Mouse (Mus musculus) adrenal gland, adult 8-10 months (tissue): ENCODE results near the gene Zbtb38. TPM values are rescaled to one million over a fixed set of nuclear protein-coding genes. Genes with fewer than 3 reads are reported as not detected.

Experiments
- DNase-seq: peaks from one replicate; pipeline ENCODE4 v3.0.0; 2022
- total RNA-seq, 4 experiments: library from RNA; stranded (reverse); gene quantifications; 2 replicates each; pipeline ENCODE4 v1.2.4; 2022

The Zbtb38 gene
- 10 to 100 TPM; 55.4 to 88.4 (median 70.5) TPM for total RNA-seq

DNA sequence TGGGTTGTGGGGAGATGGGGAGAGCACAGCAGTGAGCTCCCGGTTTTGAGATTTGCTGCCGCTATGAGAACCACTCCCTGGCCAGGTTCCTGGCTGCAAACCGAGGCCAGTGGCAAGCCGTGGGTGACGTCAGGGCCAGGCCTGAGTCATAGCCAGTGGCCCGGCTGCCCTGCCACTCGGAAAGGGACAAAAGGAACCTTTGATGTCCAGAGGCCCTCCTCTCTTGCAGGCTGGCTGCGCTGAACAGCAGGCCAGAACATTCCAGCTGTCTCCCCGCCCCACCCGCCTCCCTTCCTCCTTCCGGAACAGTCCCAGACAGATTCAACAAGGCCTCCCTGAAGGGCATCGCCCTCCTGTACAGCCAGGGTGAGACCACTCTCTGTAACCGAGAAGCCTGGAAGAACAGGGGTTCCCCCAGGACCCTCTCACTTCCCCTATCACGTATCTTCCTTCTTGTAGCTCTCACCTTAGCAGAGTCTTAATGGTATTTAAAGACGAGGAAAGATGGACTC, at the start of gene Zbtb38:
TSS of gene Zbtb38 (minus strand) at position 229 of the 512 bp plus-strand sequence.
- peak; percentile 95 for DNase-seq

GRCm38 (mm10) chr9:96800131-96800825, 47.6 kb upstream of the Zbtb38 start:
- no peak for DNase-seq

DNA sequence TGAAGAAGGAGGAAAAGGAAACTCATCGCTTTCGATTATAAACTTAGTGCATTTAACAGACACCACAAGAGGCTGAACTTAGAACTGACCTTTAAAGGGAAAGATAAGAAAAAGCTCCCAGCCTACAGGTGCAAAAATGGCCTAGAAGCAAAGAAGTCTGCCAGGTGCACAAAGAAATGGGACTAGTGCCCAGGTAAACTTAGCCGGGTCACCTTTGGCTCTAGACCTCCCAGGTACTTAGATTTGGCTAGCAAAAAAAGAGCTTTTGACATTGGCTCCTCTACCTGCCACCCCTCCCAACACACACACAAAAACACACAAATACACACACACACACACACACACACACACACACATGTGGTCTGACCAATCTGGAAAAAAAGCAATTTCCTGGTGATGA, 44.7 kb upstream of the Zbtb38 start:
- no peak for DNase-seq

- DNase-seq, result no peak
Observed at GRCm38 (mm10) chr9:96795399-96795928, 42.8 kb upstream of the Zbtb38 start.

DNA sequence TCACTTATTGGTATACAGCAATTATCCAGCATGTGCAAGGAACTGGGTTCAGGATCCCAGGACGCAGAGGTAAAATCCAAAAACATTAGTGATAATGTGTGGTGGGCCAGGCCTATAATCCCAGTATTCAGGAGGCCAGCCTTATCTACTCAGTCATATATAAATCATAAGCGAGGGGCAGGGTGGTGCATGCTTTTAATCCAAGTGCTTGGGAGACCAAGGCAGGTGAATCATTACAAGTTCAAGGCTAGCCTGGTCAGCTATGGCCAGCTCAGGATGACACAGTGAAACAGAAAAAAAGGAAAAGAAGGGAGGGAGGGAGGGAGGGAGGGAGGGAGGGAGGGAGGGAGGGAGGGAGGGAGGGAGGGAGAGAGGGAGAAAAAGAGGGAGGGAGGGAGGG, 42.0 kb upstream of the Zbtb38 start:
- peak; percentile 54 for DNase-seq

GRCm38 (mm10) chr9:96792543-96792942, 39.9 kb upstream of the Zbtb38 start:
- DNase-seq, result no peak

DNA sequence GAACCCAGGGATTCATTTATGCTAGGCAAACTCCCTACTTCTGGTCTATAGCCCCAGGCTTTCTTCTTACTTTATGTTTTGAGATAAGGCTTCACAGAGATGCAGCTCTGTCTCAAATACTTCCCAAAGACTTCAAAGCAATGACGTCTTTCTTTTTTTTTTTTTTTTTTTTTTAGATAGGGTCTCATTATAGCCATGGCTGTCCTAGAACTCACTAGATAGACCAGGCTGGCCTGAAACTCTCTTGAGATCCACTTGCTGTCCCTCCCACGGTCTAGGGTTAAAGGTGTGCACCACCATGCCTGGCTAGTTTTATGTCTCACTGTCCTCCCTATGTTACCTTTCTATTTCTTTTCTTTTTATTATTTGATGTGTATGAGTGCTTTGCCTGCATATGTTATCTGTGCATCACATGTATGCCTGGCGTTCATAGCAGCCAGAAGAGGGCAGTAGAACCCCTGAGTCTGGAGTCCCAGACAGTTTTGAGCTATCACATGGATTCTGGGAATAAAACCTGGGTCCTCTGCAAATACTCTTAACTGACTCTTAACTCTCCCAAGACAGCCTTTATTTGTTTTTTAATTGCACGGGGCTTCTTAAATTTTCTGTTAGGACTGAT, 37.9 kb upstream of the Zbtb38 start:
- DNase-seq, result no peak

DNA sequence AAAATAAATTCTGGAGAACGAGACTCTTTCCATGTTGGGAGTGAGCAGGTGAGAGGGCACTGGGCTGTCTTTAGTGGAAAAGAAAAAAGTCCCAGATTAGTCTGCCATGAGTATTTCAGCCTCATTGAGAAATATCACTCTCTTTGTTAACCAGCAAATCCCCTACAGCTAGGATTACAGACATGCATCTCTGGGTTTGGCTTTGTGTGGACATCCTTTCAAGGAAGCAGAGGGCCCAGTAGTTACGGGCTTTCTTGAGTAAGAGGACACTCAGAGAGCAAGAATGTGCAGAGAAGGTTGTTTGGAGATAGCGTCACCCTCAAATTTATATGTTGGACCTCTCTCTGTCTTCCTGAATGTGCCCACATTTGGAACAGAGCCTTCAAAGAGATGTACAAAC, 37.3 kb upstream of the Zbtb38 start:
- DNase-seq, result no peak

DNA sequence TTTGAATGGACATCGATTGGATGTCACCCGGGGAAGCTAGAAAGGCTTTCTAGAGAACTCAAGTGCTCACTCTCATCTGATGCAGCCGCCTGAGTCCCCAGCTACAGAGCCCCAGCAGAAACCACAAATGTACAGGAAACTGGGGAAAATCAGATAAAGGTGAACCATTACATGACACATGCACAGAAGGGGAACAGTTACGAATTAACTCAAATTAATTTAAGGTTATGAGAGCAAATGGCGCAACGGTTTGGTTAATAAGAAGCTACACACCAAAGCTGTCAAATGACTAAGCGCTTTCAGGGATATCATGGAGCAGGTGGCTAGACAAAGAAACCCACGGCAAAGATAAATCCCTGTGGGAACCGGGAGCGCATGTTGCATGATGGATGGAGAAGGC, 35.2 kb upstream of the Zbtb38 start:
- no peak for DNase-seq

DNA sequence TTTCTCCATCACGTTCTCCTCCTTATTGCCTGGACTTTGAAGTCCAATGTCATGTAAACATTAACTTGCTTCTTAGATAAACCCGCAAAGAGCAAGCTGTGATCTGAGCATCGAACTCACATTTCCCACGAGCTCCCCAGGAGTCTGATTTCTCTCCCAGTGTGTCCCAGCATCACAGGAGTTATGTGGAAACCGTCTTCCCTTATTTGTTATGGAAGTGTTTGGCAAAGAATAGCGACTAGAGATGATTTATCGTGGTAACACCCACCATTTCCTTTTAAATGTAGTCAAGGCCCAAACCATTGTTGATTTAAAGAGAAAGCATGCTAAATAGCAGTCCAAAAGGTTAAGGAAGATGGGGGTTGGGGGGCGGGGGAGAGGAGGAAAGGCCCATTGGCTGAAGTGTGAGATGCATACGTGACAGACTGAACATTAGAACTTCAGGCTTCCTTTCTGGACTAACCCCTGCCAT, 33.3 kb upstream of the Zbtb38 start:
- no peak for DNase-seq

- no peak for DNase-seq
Observed at GRCm38 (mm10) chr9:96785187-96785586, 32.6 kb upstream of the Zbtb38 start.

GRCm38 (mm10) chr9:96783667-96784066, 31.0 kb upstream of the Zbtb38 start:
- DNase-seq, result no peak

DNA sequence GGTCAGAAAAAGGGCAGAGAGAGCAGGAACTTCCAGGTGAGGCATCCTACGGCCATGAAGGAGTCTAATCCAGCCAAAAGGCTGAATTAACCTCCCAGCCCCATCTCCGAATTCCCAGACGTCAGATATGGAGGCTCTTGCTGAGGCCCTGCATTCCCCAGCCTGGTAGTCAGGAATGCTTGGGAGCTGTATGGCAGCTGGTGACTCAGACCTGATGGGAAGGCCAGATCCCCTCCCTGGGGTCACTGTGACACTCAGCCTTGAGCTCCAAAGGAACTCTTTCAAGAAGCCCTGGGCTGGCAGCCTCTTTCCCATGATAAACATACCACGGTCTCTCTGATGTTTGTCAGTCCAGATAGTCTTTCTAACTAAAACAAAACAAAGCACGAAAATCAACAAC, 30.6 kb upstream of the Zbtb38 start:
- DNase-seq, result peak; percentile 72

GRCm38 (mm10) chr9:96782062-96782461, 29.4 kb upstream of the Zbtb38 start:
- DNase-seq, result peak; percentile 56

DNA sequence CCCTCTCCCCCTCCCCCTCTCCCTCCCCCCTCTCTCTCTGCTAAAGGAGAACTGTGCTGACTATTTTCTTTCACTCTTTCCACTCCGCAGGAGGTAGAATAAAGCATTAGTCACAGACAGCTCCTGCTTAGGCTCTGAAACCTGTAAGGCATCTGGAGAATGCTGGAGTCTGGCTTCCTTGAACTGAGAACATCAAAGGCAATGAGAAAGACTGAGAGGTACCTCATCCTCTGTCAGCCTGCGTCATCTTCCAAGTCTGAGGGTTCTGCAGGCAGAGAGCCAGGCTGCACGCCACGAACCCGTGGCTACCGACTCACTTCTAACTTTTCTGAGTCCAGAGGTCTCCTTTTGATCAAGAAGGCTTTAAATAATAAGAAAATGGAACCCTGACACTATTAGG, 20.5 kb upstream of the Zbtb38 start:
- peak; percentile 69 for DNase-seq

- no peak for DNase-seq
Observed at GRCm38 (mm10) chr9:96770443-96770842, 17.8 kb upstream of the Zbtb38 start.

DNA sequence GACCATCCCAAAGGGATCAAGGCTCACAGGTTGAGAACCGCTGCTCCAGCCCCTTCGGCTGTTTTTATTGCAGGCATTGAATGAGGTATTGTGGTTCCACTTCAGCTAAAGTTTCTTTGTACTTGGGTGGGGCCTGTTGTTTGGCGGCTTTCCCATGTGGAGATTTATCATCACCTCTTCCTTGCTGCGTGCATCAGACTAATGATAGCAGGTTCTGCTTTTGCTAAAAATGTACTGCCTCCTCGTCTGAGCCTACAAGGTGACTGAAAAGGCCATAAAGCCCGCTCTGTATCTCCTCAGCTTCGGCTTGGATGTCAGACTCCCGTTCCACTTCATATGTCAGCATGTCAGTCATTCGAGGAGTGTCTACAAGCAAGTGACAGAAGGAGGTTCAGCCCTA, 17.0 kb upstream of the Zbtb38 start:
- no peak for DNase-seq

GRCm38 (mm10) chr9:96767874-96768273, 15.2 kb upstream of the Zbtb38 start:
- no peak for DNase-seq

GRCm38 (mm10) chr9:96766078-96766477, 13.4 kb upstream of the Zbtb38 start:
- DNase-seq, result no peak

DNA sequence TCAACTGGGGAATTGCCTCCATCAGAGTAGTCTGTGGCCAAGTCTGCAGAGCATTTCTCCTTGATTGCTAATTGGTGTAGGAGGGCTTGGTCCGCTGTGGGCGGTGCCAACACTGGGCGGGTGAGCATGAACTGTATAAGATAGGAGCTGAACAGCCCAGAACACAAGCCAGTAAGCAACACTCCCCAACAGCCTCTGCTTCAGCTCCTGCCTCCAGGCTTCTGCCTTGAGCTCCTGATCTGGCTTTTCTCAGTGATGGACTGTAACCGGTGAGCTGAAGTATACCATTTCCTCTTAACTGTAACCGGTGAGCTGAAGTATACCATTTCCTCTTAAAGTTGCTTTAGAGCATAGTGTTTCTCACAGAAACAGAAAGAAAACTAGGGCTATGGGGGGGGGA, 12.8 kb upstream of the Zbtb38 start:
- no peak for DNase-seq

- no peak for DNase-seq
Observed at GRCm38 (mm10) chr9:96763847-96764631, 11.4 kb upstream of the Zbtb38 start.

DNA sequence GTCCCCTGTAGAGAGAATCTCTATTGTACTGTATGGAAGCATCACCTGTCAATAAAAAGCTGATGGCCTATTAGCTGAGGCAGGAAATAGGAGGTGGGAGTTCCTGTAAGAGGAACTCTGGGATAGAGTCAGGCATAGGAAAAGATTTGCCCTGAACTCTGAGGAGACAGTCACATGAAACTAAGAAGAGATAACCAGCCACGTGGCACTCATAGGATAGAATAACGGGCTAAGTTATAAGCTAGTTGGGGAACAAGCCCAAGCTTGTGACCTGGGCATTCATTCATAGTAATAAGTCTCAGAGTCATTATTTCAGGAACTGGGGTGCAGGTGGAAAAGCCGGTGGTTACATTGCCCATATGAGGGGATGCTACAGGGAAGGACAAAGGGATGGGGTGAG, 10.4 kb upstream of the Zbtb38 start:
- DNase-seq, result no peak
